Mouse (Mus musculus) frontal cortex, postnatal 14 days (tissue): ENCODE data around the gene Calhm5.

Experiments used
- DNase-seq, 2 experiments: peaks; one replicate each; pipeline ENCODE4 v3.0.0; 2022; ENCODE audit warnings: low spot score in 2 of 2

Calhm5 gene

DNA sequence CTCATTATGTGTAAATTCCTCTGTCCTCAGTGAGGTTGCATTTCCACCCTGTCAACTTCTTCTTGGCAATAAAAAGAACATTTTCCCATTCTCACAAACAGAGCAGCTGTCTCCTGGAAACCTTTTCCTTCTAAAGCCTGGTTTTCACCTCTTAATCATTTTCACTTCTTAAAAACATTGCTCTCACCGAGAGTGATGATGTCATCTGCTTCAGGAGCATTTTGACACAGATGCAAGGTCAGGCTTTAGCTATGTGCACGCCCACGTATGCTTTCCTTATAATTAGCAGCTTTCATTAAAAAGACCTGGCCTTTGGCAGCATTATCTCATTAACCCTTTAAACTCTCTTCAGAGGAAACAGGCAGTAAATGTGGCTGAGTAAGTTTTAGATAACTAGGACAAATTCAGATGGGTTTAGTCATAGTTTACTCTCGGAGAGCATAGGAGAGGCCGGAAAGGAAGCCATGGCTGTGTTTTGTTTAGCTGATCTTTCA is 25.3 kb downstream of the Calhm5 start:
- DNase-seq = no peak

DNA sequence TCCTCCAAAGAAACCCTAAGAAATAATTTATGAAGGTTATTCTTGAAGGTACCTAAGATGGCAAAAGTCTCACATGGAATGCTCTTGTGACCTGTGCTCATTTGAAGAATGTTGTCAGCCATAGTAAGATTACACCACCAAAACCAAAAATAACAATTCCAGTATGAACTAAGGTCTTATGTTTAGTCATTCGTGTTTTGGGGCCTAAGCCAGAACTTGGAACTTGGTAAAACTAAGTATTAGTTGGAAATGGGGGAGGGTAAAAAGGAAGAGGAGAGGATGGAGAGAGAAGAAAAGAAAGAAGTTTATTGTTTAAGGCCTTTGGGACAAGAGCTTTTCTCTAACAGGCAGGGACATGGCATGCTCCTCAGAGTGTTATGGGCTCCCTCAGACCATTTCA is 26.7 kb downstream of the Calhm5 start:
- no peak for DNase-seq

DNA sequence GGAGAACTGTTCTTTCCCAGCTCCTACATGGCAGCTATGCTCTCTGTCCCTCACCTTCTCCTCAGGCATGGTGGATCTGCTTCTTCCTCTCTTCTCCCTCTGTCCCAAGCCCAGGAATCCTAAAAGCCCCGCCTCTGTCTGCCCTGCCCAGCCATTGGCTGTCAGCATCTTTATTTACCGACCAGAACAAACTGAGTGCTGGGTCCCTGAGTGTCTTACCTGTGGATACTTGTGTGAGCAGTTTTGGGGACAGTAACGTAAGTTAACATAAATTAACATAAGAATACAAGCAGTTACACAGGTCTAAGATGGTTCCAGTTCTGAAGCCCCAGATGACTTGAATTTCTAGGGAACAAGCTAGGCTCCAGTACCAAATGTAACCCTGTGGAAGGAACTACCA is 29.7 kb downstream of the Calhm5 start:
- no peak for DNase-seq

DNA sequence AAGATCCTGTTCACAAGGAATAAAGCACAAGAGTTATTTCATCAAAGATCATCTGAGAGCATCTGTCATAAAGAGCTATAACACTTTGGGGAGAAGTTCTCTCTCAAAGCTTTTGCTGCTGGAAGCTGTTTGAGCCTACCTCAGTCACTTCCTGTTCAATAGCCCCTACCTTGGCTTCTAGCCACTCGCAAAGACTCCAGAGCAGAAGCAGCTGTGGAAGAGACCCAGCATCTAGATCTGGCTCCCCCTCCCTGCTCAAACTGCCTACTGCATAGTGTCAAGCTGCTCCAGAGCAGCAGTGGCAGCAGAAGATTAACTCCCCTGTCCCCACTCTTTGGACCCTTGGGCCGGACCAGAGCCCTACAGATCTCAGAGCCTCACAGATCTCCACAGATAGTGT is 42.3 kb downstream of the Calhm5 start:
- DNase-seq = no peak

DNA sequence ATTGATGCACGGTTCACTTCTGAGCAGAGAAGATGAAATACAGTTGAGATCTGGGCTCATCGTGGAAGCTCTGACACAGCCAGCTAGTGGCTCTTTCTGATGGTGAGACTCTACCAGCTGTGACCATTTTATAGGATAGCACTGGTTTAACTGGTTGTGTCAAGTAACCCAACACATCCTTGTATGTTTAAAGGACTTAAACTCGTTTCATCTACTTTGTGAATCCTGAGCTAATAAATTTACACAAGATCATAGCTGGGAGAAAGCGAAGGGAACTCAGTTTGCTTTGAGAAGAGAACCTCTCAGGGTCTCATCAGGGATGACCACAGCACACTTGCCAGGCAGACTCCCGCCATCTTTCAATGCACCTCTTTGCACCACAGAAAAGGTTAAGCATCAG is 52.1 kb downstream of the Calhm5 start, which contains the start of gene Calhm4:
Gene Calhm4, minus strand, starts transcription at position 101 of the 400 bp plus-strand sequence.
- DNase-seq = no peak
